Mouse (Mus musculus) intestine, embryonic 14.5 days (tissue): ENCODE measurements around the gene Skil. TPM values are rescaled to one million over a fixed set of nuclear protein-coding genes. Genes with fewer than 3 reads are reported as not detected.

ENCODE experiments used
- ATAC-seq: fragments of 200-750 bp; cut with Nextera tagmentation; replicated peaks from 2 replicates; pipeline ENCODE4 v1.8.0; 2017; ENCODE audit warnings: low read depth, moderate number of reproducible peaks, moderate TSS enrichment, moderate library complexity; ENCODE audit not compliant: low FRiP score, low TSS enrichment
- DNase-seq: peaks from one replicate; pipeline ENCODE4 v3.0.0-alpha.2; 2018; ENCODE audit warnings: low spot score
- H3K27ac ChIP-seq: fragments of 300-500 bp; sonication (generic); 2 replicates; pipeline ENCODE4 v1.5.1; 2014; ENCODE audit warnings: low read depth, mild to moderate bottlenecking, control low read depth
- H3K27me3 ChIP-seq: fragments of 300-500 bp; sonication (generic); replicated peaks from 2 replicates; pipeline ENCODE4 v1.6.1; 2014; ENCODE audit warnings: low read length, control low read depth; ENCODE audit not compliant: control insufficient read depth, insufficient read depth
- H3K36me3 ChIP-seq: fragments of 300-500 bp; sonication (generic); 2 replicates; pipeline ENCODE4 v1.6.1; 2014; ENCODE audit warnings: low read length, control low read depth; ENCODE audit not compliant: control insufficient read depth, insufficient read depth
- H3K4me1 ChIP-seq: fragments of 300-500 bp; sonication (generic); replicated peaks from 2 replicates; pipeline ENCODE4 v1.6.1; 2014; ENCODE audit warnings: low read length, control low read depth, mixed read lengths; ENCODE audit not compliant: control insufficient read depth, insufficient read depth
- H3K4me2 ChIP-seq: fragments of 300-500 bp; sonication (generic); 2 replicates; pipeline ENCODE4 v1.6.1; 2014; ENCODE audit warnings: low read length
- H3K4me3 ChIP-seq: fragments of 300-500 bp; sonication (generic); 2 replicates; pipeline ENCODE4 v1.5.1; 2014; ENCODE audit warnings: low read depth, low read length, control low read depth, mixed read lengths
- H3K9ac ChIP-seq: fragments of 300-500 bp; sonication (generic); 2 replicates; pipeline ENCODE4 v1.6.1; 2014; ENCODE audit warnings: mild to moderate bottlenecking, low read length
- H3K9me3 ChIP-seq: fragments of 300-500 bp; sonication (generic); 2 replicates; pipeline ENCODE4 v1.6.1; 2016; ENCODE audit warnings: low read length, control low read depth; ENCODE audit not compliant: control insufficient read depth
- WGBS: fragments of 180-500 bp; shearing (Covaris S2); extraction: QIAGEN DNeasy Blood & Tissue Kit; methylation state at CpG from one replicate; pipeline ENCODE4 v1.1.7; 2014; 5-methylcytosine and 5-hydroxymethylcytosine counted together
- polyA plus RNA-seq: library from polyadenylated mRNA; unstranded; fragments of >200 nt; fragmentation: Nextera tagmentation; extraction: Ambion mirVana; gene quantifications from 2 replicates; pipeline ENCODE4 v1.2.1, GENCODE M21; 2014

The Skil gene
- 23.6 and 25.0 TPM in 2 replicates for polyA plus RNA-seq

GRCm38 (mm10) chr3:31094531-31095178, at the start of gene Skil:
Gene Skil (plus strand): TSS chr3:31095058.
- Histone ChIP-seq H3K27ac (peak within 1 kb of the TSS; percentile 99), H3K9me3 (no peaks in the 10 kb centered on the region), H3K36me3 (peaks cover 11% of the 10 kb centered on the region), H3K9ac (peak within 1 kb of the TSS; percentile 79), H3K4me1 (peaks cover 30% of the 10 kb centered on the region), H3K27me3 (no peaks in the 10 kb centered on the region), H3K4me3 (peak within 1 kb of the TSS; percentile 63), H3K4me2 (peak within 1 kb of the TSS; percentile 73)
- ATAC-seq (peak; percentile 96), DNase-seq (peak; percentile 94)
- under 1% methylated on average over 41 of the region's 109 CpGs for WGBS

GRCm38 (mm10) chr3:31047263-31047662, 47.6 kb upstream of the Skil start:
- ATAC-seq = no peak
- 71% methylated on average over 3 of the region's 3 CpGs for WGBS
- H3K9me3 ChIP-seq = no peaks in the 10 kb centered on the region
- H3K4me3 ChIP-seq = no peak overlapping the region
- no peak for DNase-seq
- H3K4me2 ChIP-seq = no peak overlapping the region
- H3K27ac ChIP-seq = no peak overlapping the region
- H3K27me3 ChIP-seq = no peaks in the 10 kb centered on the region
- H3K9ac ChIP-seq = no peak overlapping the region
- H3K36me3 ChIP-seq = peaks cover 81% of the 10 kb centered on the region
- H3K4me1 ChIP-seq = no peaks in the 10 kb centered on the region

GRCm38 (mm10) chr3:31049087-31049486, 45.8 kb upstream of the Skil start:
- Histone ChIP-seq H3K27ac (no peak overlapping the region), H3K4me3 (no peak overlapping the region), H3K9ac (no peak overlapping the region), H3K36me3 (peaks cover 66% of the 10 kb centered on the region), H3K27me3 (no peaks in the 10 kb centered on the region), H3K9me3 (no peaks in the 10 kb centered on the region), H3K4me2 (no peak overlapping the region), H3K4me1 (no peaks in the 10 kb centered on the region)
- DNase-seq (no peak), ATAC-seq (no peak)
- WGBS = 88% methylated on average over 5 of the region's 5 CpGs

- H3K4me3 ChIP-seq = no peak overlapping the region
- no peaks in the 10 kb centered on the region for H3K9me3 ChIP-seq
- H3K27ac ChIP-seq = no peak overlapping the region
- no peaks in the 10 kb centered on the region for H3K27me3 ChIP-seq
- ATAC-seq (no peak), DNase-seq (no peak)
- peaks cover 54% of the 10 kb centered on the region for H3K36me3 ChIP-seq
- H3K4me1 ChIP-seq = no peaks in the 10 kb centered on the region
- WGBS = 70% methylated on average over 7 of the region's 7 CpGs
- H3K9ac ChIP-seq = no peak overlapping the region
- H3K4me2 ChIP-seq = no peak overlapping the region
Measured at GRCm38 (mm10) chr3:31050375-31050774, 44.5 kb upstream of the Skil start.

GRCm38 (mm10) chr3:31051730-31052129, 43.1 kb upstream of the Skil start:
- Histone ChIP-seq H3K27me3 (no peaks in the 10 kb centered on the region), H3K9me3 (no peaks in the 10 kb centered on the region), H3K4me3 (no peak overlapping the region), H3K27ac (no peak overlapping the region), H3K36me3 (peaks cover 48% of the 10 kb centered on the region), H3K4me2 (no peak overlapping the region), H3K4me1 (no peaks in the 10 kb centered on the region), H3K9ac (no peak overlapping the region)
- DNase-seq (no peak), ATAC-seq (no peak)
- WGBS = 89% methylated on average over 9 of the region's 9 CpGs

GRCm38 (mm10) chr3:31053191-31053590, 41.7 kb upstream of the Skil start:
- Histone ChIP-seq H3K27ac (no peak overlapping the region), H3K4me1 (no peaks in the 10 kb centered on the region), H3K27me3 (no peaks in the 10 kb centered on the region), H3K9ac (no peak overlapping the region), H3K4me3 (no peak overlapping the region), H3K36me3 (peaks cover 33% of the 10 kb centered on the region), H3K4me2 (no peak overlapping the region), H3K9me3 (no peaks in the 10 kb centered on the region)
- ATAC-seq (no peak), DNase-seq (no peak)
- 87% methylated on average over 9 of the region's 9 CpGs for WGBS

GRCm38 (mm10) chr3:31054888-31055287, 40.0 kb upstream of the Skil start:
- no peaks in the 10 kb centered on the region for H3K4me1 ChIP-seq
- no peak for ATAC-seq
- no peaks in the 10 kb centered on the region for H3K27me3 ChIP-seq
- peaks cover 19% of the 10 kb centered on the region for H3K36me3 ChIP-seq
- no peak overlapping the region for H3K4me3 ChIP-seq
- WGBS = 75% methylated on average over 8 of the region's 8 CpGs
- H3K9ac ChIP-seq = no peak overlapping the region
- H3K9me3 ChIP-seq = no peaks in the 10 kb centered on the region
- DNase-seq = no peak
- no peak overlapping the region; the same call in 1 of the 2 replicates for H3K27ac ChIP-seq
- no peak overlapping the region for H3K4me2 ChIP-seq

- Histone ChIP-seq H3K4me1 (peaks cover 2% of the 10 kb centered on the region; the same call in 1 of the 2 replicates), H3K4me3 (peak overlapping the region; percentile 54), H3K9ac (peak overlapping the region; percentile 49), H3K27me3 (no peaks in the 10 kb centered on the region), H3K9me3 (no peaks in the 10 kb centered on the region), H3K36me3 (peaks cover 7% of the 10 kb centered on the region), H3K27ac (peak overlapping the region; percentile 85), H3K4me2 (peak overlapping the region; percentile 54)
- DNase-seq (peak; percentile 76), ATAC-seq (peak; percentile 70)
- 19% methylated on average over 17 of the region's 17 CpGs for WGBS
Measured at GRCm38 (mm10) chr3:31056047-31056650, 38.7 kb upstream of the Skil start.
